Mouse (Mus musculus) c-Kit-positive CD71-positive TER-119-negative erythroid progenitor cells, embryonic 14.5 days (primary cell): ENCODE results near the gene Scaf4.

Source experiments
- DNase-seq: peaks from one replicate; pipeline ENCODE4 v3.0.0-alpha.2; 2013; ENCODE audit warnings: low read depth

Scaf4 gene

DNA sequence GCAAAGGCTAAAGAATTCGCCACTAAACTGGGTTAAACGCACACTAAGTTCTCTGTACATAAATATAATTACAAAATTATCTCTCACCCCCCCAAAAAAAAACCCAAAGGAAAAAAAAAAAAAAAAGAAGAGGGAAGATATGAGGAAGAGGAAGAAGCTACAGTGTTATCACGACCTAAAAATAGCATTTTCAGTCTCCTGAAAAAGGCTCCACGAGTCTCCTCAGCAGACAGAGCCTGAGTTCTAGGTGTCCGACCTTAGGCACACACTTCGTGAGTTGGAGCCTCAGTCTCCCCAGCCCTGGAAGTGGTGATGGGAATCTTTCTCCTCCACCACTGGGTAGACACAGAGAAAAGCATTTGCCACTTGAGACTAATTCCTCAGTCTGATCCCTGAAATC is 85.7 kb downstream of the Scaf4 start:
- DNase-seq, result no peak

- DNase-seq, result peak; percentile 89
Measured at GRCm38 (mm10) chr16:90197337-90197973, 86.8 kb downstream of the Scaf4 start.

DNA sequence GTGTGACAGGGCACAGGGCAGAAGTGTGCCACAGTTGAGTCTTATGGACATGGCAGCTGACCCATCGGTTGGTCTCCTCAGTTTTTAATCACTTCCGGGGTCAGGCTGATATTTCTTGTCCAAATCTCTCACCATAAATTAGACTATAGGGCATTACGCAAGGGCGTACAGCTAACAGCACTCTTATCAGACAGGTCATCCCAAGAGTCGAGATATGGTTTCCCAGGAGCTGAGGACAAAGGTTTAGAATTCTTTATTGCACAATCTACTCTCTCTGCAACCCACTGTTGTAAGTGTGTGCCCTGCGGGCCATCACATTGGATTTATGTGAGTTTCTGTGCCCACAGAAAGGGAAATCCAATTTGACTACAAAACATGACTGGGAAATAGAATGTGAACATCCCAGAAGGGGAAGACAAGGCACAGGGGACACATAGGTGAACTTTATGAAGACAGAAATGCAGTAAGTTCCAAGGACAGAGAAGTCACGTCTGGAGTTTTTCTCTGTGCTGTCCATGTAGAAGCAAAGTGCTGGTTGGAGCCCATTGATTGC is 87.5 kb downstream of the Scaf4 start:
- DNase-seq, result no peak

GRCm38 (mm10) chr16:90193719-90194118 is 90.6 kb downstream of the Scaf4 start:
- DNase-seq, result no peak

DNA sequence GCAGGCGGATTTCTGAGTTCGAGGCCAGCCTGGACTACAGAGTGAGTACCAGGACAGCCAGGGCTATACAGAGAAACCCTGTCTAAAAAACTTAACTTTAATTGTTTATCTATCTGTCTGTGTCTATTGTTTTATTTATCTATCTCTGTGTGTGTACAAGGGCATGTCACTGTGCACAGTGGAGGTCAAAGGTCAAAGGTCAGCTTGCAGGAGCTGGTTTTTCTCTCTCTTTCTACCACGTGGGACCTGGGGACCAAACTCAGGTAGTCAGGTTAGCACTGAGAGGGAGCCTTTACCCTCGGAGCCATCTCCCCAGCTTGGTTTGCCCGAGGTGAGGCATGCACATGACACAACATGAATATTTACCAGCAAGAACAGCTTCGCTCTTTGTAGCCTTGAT is 93.0 kb downstream of the Scaf4 start:
- DNase-seq, result no peak

DNA sequence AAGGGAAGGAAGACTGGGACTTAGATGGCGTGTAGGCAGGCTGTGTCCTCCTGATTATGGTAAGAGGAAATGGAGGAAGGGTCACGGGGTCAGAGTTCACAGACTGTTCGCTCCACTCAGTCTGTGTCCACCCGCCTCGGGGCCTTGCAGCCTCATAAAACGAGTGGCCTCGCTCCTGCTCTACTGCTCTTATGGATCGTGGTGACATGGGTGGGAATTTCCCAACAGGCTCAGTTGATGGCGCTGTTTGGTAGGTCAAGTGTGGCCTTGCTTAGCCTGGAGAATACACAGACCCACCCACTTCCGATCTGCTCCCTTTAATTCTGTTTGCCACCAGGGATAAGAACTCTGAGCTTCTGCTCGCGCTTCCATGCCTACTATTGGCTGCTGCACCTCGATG is 96.8 kb downstream of the Scaf4 start:
- peak; percentile 72 for DNase-seq

GRCm38 (mm10) chr16:90185928-90186588 is 98.2 kb downstream of the Scaf4 start:
- DNase-seq, result peak; percentile 79

DNA sequence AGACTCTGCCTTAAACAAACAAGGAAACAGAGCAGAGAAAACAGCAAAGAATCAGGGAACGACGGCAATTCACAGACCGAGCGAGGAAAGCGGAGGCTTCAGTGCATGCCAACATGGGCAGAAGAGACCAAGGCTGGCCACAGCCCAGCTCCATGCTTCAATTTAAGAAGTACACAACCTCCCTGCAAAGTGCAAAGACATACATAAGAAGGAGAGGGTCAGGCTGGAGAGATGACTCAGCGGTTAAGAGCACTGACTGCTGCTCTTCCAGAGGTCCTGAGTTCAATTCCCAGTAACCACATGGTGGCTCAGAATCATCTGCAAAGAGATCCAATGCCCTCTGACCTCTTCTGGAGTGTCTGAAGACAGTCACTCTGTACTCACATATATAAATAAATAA is 100.2 kb downstream of the Scaf4 start:
- no peak for DNase-seq

DNA sequence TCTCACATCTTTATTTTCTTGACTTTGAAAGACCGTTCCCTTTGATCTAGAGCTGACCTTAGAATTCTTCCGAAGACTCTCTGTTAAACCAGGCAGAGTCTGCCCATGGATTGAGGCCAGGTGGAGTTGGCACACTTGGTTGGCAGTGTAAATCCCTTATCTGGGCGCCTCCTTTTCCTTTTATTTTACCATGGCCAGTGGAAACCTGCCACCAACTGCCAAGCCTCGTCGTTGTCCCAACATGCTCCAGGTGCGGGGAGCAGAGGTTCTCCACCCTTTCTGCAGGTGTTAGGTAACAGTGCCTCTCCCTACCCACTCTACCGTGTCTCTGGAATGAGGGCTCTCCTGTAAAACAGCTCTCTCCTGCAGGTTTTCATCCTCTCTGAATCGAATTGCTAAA is 102.6 kb downstream of the Scaf4 start:
- no peak for DNase-seq

- no peak for DNase-seq
Measured at GRCm38 (mm10) chr16:90180975-90181374, 103.3 kb downstream of the Scaf4 start.

GRCm38 (mm10) chr16:90179892-90180291 is 104.4 kb downstream of the Scaf4 start:
- no peak for DNase-seq

- DNase-seq, result no peak
Measured at GRCm38 (mm10) chr16:90178404-90178803, 105.9 kb downstream of the Scaf4 start.

DNA sequence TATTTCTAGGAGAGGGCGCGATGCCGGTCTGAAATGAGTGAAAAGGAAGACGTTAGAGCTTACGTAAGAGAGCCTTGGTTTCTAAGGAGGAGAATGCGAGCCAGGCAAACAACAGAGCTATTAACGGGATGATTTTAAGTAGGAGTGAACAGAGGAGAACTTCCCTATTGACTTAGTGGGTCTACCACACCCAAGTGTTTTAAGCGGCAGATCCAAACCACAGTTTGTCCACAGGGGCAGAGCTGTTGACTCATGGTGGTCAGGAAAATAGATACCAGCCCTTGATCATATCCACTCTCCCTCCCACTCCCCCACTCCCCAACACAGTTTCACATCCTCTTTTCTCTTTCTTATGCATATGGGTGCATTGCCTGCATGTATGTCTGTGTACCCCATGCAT is 106.9 kb downstream of the Scaf4 start:
- no peak for DNase-seq

DNA sequence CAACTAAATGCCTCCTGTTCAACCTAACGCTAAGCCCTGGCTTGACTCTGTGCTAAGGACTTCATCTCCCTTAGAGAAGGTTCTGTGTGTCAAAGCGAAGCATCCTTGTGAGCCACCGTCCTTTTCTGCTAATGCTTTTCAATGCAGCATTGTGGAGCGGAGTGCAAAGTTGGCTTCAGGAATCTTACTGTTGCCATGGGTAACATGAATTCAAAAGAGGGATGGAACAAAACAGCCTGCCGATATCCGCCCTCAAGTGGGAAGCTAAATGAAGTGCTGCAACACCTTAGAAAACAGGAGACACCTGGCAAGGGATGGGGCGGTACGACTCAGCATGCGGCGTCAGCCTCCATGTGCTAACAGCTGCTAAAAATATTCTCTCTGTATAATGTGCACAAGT is 107.8 kb downstream of the Scaf4 start:
- no peak for DNase-seq
